Mouse (Mus musculus) heart, embryonic 11.5 days (tissue): ENCODE data around the gene Oasl1. TPM values are rescaled to one million over a fixed set of nuclear protein-coding genes. Genes with fewer than 3 reads are reported as not detected.

ENCODE experiments used
- ATAC-seq: fragments of 200-750 bp; cut with Nextera tagmentation; replicated peaks from 2 replicates; pipeline ENCODE4 v1.8.0; 2017; ENCODE audit warnings: moderate library complexity; ENCODE audit not compliant: insufficient number of reproducible peaks, low FRiP score, low TSS enrichment
- H3K27ac ChIP-seq: fragments of 300-500 bp; sonication (generic); 2 replicates; pipeline ENCODE4 v1.5.1; 2014; ENCODE audit warnings: mild to moderate bottlenecking, low read depth, low read length
- H3K27me3 ChIP-seq: fragments of 300-500 bp; sonication (generic); 2 replicates; pipeline ENCODE4 v1.6.1; 2014; ENCODE audit warnings: mild to moderate bottlenecking, low read length, mixed read lengths; ENCODE audit not compliant: control insufficient read depth, insufficient read depth
- H3K36me3 ChIP-seq: fragments of 300-500 bp; sonication (generic); 2 replicates; pipeline ENCODE4 v1.6.1; 2014; ENCODE audit warnings: mild to moderate bottlenecking, low read length, moderate library complexity, mixed read lengths; ENCODE audit not compliant: control insufficient read depth, insufficient read depth
- H3K4me1 ChIP-seq: fragments of 300-500 bp; sonication (generic); 2 replicates; pipeline ENCODE4 v1.6.1; 2014; ENCODE audit warnings: low read length; ENCODE audit not compliant: control insufficient read depth, insufficient read depth
- H3K4me2 ChIP-seq: fragments of 300-500 bp; sonication (generic); 2 replicates; pipeline ENCODE4 v1.6.1; 2014; ENCODE audit warnings: mild to moderate bottlenecking, moderate library complexity
- H3K4me3 ChIP-seq: fragments of 300-500 bp; sonication (generic); 2 replicates; pipeline ENCODE4 v1.5.1; 2014; ENCODE audit warnings: low read depth, low read length
- H3K9ac ChIP-seq: fragments of 300-500 bp; sonication (generic); 2 replicates; pipeline ENCODE4 v1.6.1; 2014; ENCODE audit warnings: mild to moderate bottlenecking, low read depth, low read length, moderate library complexity
- H3K9me3 ChIP-seq: fragments of 300-500 bp; sonication (generic); replicated peaks from 2 replicates; pipeline ENCODE4 v1.6.1; 2016; ENCODE audit warnings: low read length; ENCODE audit not compliant: control insufficient read depth
- WGBS: fragments of 180-500 bp; shearing (Covaris S2); extraction: QIAGEN DNeasy Blood & Tissue Kit; methylation state at CpG from one replicate; pipeline ENCODE4 v1.1.7; 2014; ENCODE audit not compliant: insufficient replicate concordance; 5-methylcytosine and 5-hydroxymethylcytosine counted together
- polyA plus RNA-seq: library from polyadenylated mRNA; unstranded; fragments of >200 nt; fragmentation: Nextera tagmentation; extraction: Ambion mirVana; gene quantifications from 2 replicates; pipeline ENCODE4 v1.2.1, GENCODE M21; 2014

Oasl1 gene
- polyA plus RNA-seq, 1 experiment from 2014 or later, result 0.30 TPM

- 78% methylated on average over 4 of the region's 4 CpGs for WGBS
Observed at GRCm38 (mm10) chr5:114895542-114895941, 27.5 kb upstream of the Oasl1 start.

GRCm38 (mm10) chr5:114896688-114897373 lies 26.2 kb upstream of the Oasl1 start, which contains the start of gene Oasl2:
TSS of gene Oasl2 (plus strand) at chr5:114896936.
- Histone ChIP-seq H3K4me2 (peak within 1 kb of the TSS; percentile 53), H3K27ac (no peak within 1 kb of the TSS)
- 52% methylated on average over 13 of the region's 13 CpGs for WGBS

More at GRCm38 (mm10) chr5:114895542-114895941, 27.5 kb upstream of the Oasl1 start:
- Histone ChIP-seq H3K9ac (no peak overlapping the region), H3K27me3 (peaks cover 2% of the 10 kb centered on the region), H3K4me3 (no peak overlapping the region), H3K4me1 (peaks cover 5% of the 10 kb centered on the region; the same call in 1 of the 2 replicates), H3K36me3 (no peaks in the 10 kb centered on the region), H3K4me2 (no peak overlapping the region), H3K9me3 (no peaks in the 10 kb centered on the region), H3K27ac (no peak overlapping the region)
- ATAC-seq, result no peak

GRCm38 (mm10) chr5:114897374-114897793 lies 25.7 kb upstream of the Oasl1 start:
- H3K4me1 ChIP-seq, result peaks cover 5% of the 10 kb centered on the region; the same call in 1 of the 2 replicates
- no peak overlapping the region for H3K27ac ChIP-seq
- H3K27me3 ChIP-seq, result peaks cover 2% of the 10 kb centered on the region
- 7% methylated on average over 7 of the region's 7 CpGs for WGBS
- no peak overlapping the region for H3K9ac ChIP-seq
- ATAC-seq, result no peak
- H3K36me3 ChIP-seq, result no peaks in the 10 kb centered on the region
- peak overlapping the region; percentile 53 for H3K4me2 ChIP-seq
- peak overlapping the region; percentile 23 for H3K4me3 ChIP-seq
- no peaks in the 10 kb centered on the region for H3K9me3 ChIP-seq

More at GRCm38 (mm10) chr5:114896688-114897373, 26.2 kb upstream of the Oasl1 start, which contains the start of gene Oasl2:
- H3K4me1 ChIP-seq, result peaks cover 5% of the 10 kb centered on the region; the same call in 1 of the 2 replicates
- no peak for ATAC-seq
- no peaks in the 10 kb centered on the region for H3K36me3 ChIP-seq
- H3K9me3 ChIP-seq, result no peaks in the 10 kb centered on the region
- H3K27me3 ChIP-seq, result peaks cover 2% of the 10 kb centered on the region
- H3K4me3 ChIP-seq, result peak within 1 kb of the TSS; percentile 23
- no peak within 1 kb of the TSS for H3K9ac ChIP-seq

GRCm38 (mm10) chr5:114898857-114899256 lies 24.2 kb upstream of the Oasl1 start:
- H3K9ac ChIP-seq, result no peak overlapping the region
- WGBS, result 72% methylated on average over 7 of the region's 7 CpGs
- ATAC-seq, result no peak
- H3K27ac ChIP-seq, result no peak overlapping the region
- H3K36me3 ChIP-seq, result no peaks in the 10 kb centered on the region
- H3K4me2 ChIP-seq, result no peak overlapping the region
- H3K9me3 ChIP-seq, result no peaks in the 10 kb centered on the region
- H3K4me3 ChIP-seq, result no peak overlapping the region
- peaks cover 2% of the 10 kb centered on the region for H3K27me3 ChIP-seq
- peaks cover 5% of the 10 kb centered on the region; the same call in 1 of the 2 replicates for H3K4me1 ChIP-seq

- ATAC-seq, result no peak
- no peaks in the 10 kb centered on the region for H3K9me3 ChIP-seq
- H3K27me3 ChIP-seq, result peaks cover 3% of the 10 kb centered on the region
- H3K4me2 ChIP-seq, result no peak overlapping the region
- WGBS, result 52% methylated on average over 1 of the region's 1 CpGs
- no peaks in the 10 kb centered on the region for H3K36me3 ChIP-seq
- H3K9ac ChIP-seq, result no peak overlapping the region
- H3K4me1 ChIP-seq, result no peaks in the 10 kb centered on the region; the same call in 1 of the 2 replicates
- no peak overlapping the region for H3K27ac ChIP-seq
- H3K4me3 ChIP-seq, result no peak overlapping the region
Observed at GRCm38 (mm10) chr5:114902413-114902812, 20.6 kb upstream of the Oasl1 start.

- no peak for ATAC-seq
- H3K36me3 ChIP-seq, result no peaks in the 10 kb centered on the region
- 0 out of 2 replicates have a peak, but pooled peaks cover 2% of the 10 kb centered on the region for H3K27me3 ChIP-seq
- H3K9me3 ChIP-seq, result no peaks in the 10 kb centered on the region
- H3K4me1 ChIP-seq, result no peaks in the 10 kb centered on the region
- H3K4me2 ChIP-seq, result no peak overlapping the region
- no peak overlapping the region for H3K9ac ChIP-seq
- H3K27ac ChIP-seq, result no peak overlapping the region
- no peak overlapping the region for H3K4me3 ChIP-seq
- WGBS, result 49% methylated on average over 13 of the region's 13 CpGs
Observed at GRCm38 (mm10) chr5:114908598-114909305, 14.3 kb upstream of the Oasl1 start.

- no peak overlapping the region for H3K27ac ChIP-seq
- no peaks in the 10 kb centered on the region for H3K9me3 ChIP-seq
- H3K27me3 ChIP-seq, result no peaks in the 10 kb centered on the region
- WGBS, result 58% methylated on average over 4 of the region's 4 CpGs
- H3K4me1 ChIP-seq, result no peaks in the 10 kb centered on the region
- no peak overlapping the region for H3K4me2 ChIP-seq
- no peaks in the 10 kb centered on the region for H3K36me3 ChIP-seq
- ATAC-seq, result no peak
- no peak overlapping the region for H3K4me3 ChIP-seq
- no peak overlapping the region for H3K9ac ChIP-seq
Observed at GRCm38 (mm10) chr5:114913686-114914085, 9.4 kb upstream of the Oasl1 start.

GRCm38 (mm10) chr5:114914855-114915254 lies 8.2 kb upstream of the Oasl1 start:
- Histone ChIP-seq H3K4me3 (no peak overlapping the region), H3K4me1 (no peaks in the 10 kb centered on the region), H3K9ac (no peak overlapping the region), H3K27ac (no peak overlapping the region), H3K9me3 (no peaks in the 10 kb centered on the region), H3K27me3 (no peaks in the 10 kb centered on the region), H3K4me2 (no peak overlapping the region), H3K36me3 (no peaks in the 10 kb centered on the region)
- WGBS, result 59% methylated on average over 8 of the region's 8 CpGs
- ATAC-seq, result no peak
